Mouse (Mus musculus) hindbrain, embryonic 15.5 days (tissue): ENCODE results near the gene Ptk7. TPM values are rescaled to one million over a fixed set of nuclear protein-coding genes. Genes with fewer than 3 reads are reported as not detected.

ENCODE experiments used
- ATAC-seq: fragments of 200-750 bp; cut with Nextera tagmentation; 2 replicates; pipeline ENCODE4 v1.8.0; 2017; ENCODE audit warnings: low read depth, moderate number of reproducible peaks, moderate TSS enrichment; ENCODE audit not compliant: low FRiP score
- H3K27ac ChIP-seq: fragments of 300-500 bp; sonication (generic); replicated peaks from 2 replicates; pipeline ENCODE4 v1.5.1; 2015; ENCODE audit warnings: mild to moderate bottlenecking, inconsistent platforms
- H3K27me3 ChIP-seq: fragments of 300-500 bp; sonication (generic); 2 replicates; pipeline ENCODE4 v1.6.1; 2015; ENCODE audit warnings: control low read depth, inconsistent platforms
- H3K36me3 ChIP-seq: fragments of 300-500 bp; sonication (generic); 2 replicates; pipeline ENCODE4 v1.6.1; 2015; ENCODE audit warnings: control low read depth, inconsistent platforms
- H3K4me1 ChIP-seq: fragments of 300-500 bp; sonication (generic); replicated peaks from 2 replicates; pipeline ENCODE4 v1.6.1; 2015; ENCODE audit warnings: control low read depth, inconsistent platforms
- H3K4me2 ChIP-seq: fragments of 300-500 bp; sonication (generic); 2 replicates; pipeline ENCODE4 v1.6.1; 2015; ENCODE audit warnings: moderate library complexity, mild to moderate bottlenecking, inconsistent platforms
- H3K4me3 ChIP-seq: fragments of 300-500 bp; sonication (generic); 2 replicates; pipeline ENCODE4 v1.5.1; 2015; ENCODE audit warnings: mild to moderate bottlenecking, inconsistent platforms
- H3K9ac ChIP-seq: fragments of 300-500 bp; sonication (generic); 2 replicates; pipeline ENCODE4 v1.6.1; 2015; ENCODE audit warnings: inconsistent platforms
- H3K9me3 ChIP-seq: fragments of 300-500 bp; sonication (generic); 2 replicates; pipeline ENCODE4 v1.6.1; 2016; ENCODE audit warnings: control low read depth, inconsistent platforms
- WGBS: fragments of 180-500 bp; shearing (Covaris S2); methylation state at CpG from one replicate; pipeline ENCODE4 v1.1.7; 2015; 5-methylcytosine and 5-hydroxymethylcytosine counted together
- polyA plus RNA-seq: library from polyadenylated mRNA; unstranded; fragments of >200 nt; fragmentation: Nextera tagmentation; extraction: Ambion mirVana; gene quantifications from 2 replicates; pipeline ENCODE4 v1.2.1, GENCODE M21; 2015

The Ptk7 gene
- polyA plus RNA-seq, 1 experiment from 2014 or later: 34.1 TPM

DNA sequence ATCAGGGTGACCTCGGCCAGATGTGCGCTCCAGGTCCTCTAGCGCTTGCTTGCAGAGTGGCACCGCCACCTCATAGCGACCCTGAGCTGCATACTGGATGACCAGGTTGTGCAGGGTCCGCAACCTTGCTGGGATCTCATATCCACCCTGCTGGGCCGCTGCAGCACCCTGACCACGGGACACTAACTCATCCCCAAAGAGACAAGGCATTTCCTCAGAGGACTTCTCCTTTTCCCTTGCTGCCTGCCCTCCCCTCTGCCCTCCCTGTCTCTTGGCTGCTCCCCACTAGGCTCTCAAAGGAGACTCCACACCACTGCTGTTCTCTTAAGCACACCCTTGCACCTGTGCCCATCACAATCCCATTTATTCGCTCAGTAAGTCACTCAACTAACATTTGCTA is 10.6 kb upstream of the Ptk7 start:
- no peak overlapping the region for H3K27ac ChIP-seq
- H3K4me2 ChIP-seq: no peak overlapping the region
- ATAC-seq: no peak
- H3K4me3 ChIP-seq: no peak overlapping the region
- peaks cover 18% of the 10 kb centered on the region for H3K4me1 ChIP-seq
- H3K9me3 ChIP-seq: no peaks in the 10 kb centered on the region
- H3K36me3 ChIP-seq: peaks cover 27% of the 10 kb centered on the region; the same call in 1 of the 2 replicates
- 87% methylated on average over 9 of the region's 9 CpGs for WGBS
- H3K27me3 ChIP-seq: no peaks in the 10 kb centered on the region
- H3K9ac ChIP-seq: no peak overlapping the region

- H3K4me3 ChIP-seq: no peak overlapping the region
- no peaks in the 10 kb centered on the region for H3K9me3 ChIP-seq
- peaks cover 8% of the 10 kb centered on the region; the same call in 1 of the 2 replicates for H3K4me1 ChIP-seq
- H3K4me2 ChIP-seq: peak overlapping the region; percentile 40
- no peak for ATAC-seq
- H3K36me3 ChIP-seq: peaks cover 36% of the 10 kb centered on the region
- no peak overlapping the region for H3K27ac ChIP-seq
- WGBS: 18% methylated on average over 15 of the region's 15 CpGs
- H3K27me3 ChIP-seq: no peaks in the 10 kb centered on the region
- no peak overlapping the region for H3K9ac ChIP-seq
Observed at GRCm38 (mm10) chr17:46636831-46637523, 7.7 kb upstream of the Ptk7 start.

GRCm38 (mm10) chr17:46629685-46630441 is 559 bp upstream of the Ptk7 start:
- Histone ChIP-seq H3K4me2 (peak overlapping the region; percentile 73), H3K9me3 (no peaks in the 10 kb centered on the region), H3K36me3 (peaks cover 16% of the 10 kb centered on the region), H3K4me3 (peak overlapping the region; percentile 58), H3K27me3 (no peaks in the 10 kb centered on the region), H3K4me1 (peaks cover 29% of the 10 kb centered on the region), H3K9ac (peak overlapping the region; percentile 73; the same call in 1 of the 2 replicates), H3K27ac (peak overlapping the region; percentile 86)
- WGBS: 10% methylated on average over 12 of the region's 12 CpGs
- ATAC-seq: peak; percentile 29

DNA sequence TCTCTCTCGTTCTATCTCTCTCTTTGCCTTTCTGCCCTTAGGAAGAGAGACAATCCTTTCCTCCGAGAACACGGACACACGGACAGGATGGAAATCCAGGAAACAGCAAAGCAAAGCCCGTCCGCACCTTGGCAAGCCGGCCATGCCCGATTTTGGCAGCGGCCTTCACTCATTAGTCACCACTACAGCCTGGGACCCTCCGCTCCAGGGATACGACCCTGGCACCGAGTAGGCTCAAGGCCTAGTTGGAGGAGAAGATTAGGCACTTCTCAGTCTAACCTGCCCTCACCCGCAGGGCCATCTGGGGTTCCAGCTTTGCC is 873 bp downstream of the Ptk7 start:
- peak overlapping the region; percentile 73 for H3K4me2 ChIP-seq
- H3K9me3 ChIP-seq: no peaks in the 10 kb centered on the region
- H3K9ac ChIP-seq: peak overlapping the region; percentile 73
- peaks cover 16% of the 10 kb centered on the region for H3K36me3 ChIP-seq
- WGBS: 1% methylated on average over 13 of the region's 13 CpGs
- H3K27me3 ChIP-seq: no peaks in the 10 kb centered on the region
- ATAC-seq: peak; percentile 11; the same call in 1 of the 2 replicates
- H3K4me3 ChIP-seq: peak overlapping the region; percentile 58
- H3K4me1 ChIP-seq: peaks cover 43% of the 10 kb centered on the region
- H3K27ac ChIP-seq: peak overlapping the region; percentile 86

DNA sequence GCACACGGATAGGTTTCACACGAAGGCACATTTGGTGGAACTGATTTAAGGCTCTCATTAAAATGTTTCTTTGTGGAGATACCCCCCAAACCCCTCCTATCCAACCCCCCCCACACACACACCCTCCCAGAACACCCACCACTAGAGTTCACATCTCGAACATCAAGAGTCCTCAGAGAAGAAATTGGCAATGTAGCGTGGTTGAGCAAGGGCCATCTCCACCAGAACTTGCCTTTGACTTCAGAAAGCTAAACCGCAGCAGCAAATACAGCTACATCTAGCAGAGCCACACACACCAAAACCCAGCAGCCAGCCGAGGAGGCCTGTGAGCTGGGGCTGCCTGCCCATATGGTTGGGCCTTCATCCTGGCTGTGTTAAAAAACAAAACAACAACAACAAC is 1.9 kb downstream of the Ptk7 start:
- Histone ChIP-seq H3K4me3 (peak overlapping the region; percentile 58), H3K9me3 (no peaks in the 10 kb centered on the region), H3K4me1 (peaks cover 45% of the 10 kb centered on the region), H3K27ac (no peak overlapping the region), H3K4me2 (peak overlapping the region; percentile 73), H3K9ac (no peak overlapping the region), H3K27me3 (no peaks in the 10 kb centered on the region), H3K36me3 (peaks cover 9% of the 10 kb centered on the region)
- 68% methylated on average over 6 of the region's 6 CpGs for WGBS
- ATAC-seq: no peak

GRCm38 (mm10) chr17:46624598-46624997 is 4.7 kb downstream of the Ptk7 start:
- Histone ChIP-seq H3K4me1 (peaks cover 65% of the 10 kb centered on the region), H3K36me3 (no peaks in the 10 kb centered on the region), H3K27me3 (no peaks in the 10 kb centered on the region), H3K9ac (no peak overlapping the region), H3K27ac (no peak overlapping the region), H3K9me3 (no peaks in the 10 kb centered on the region), H3K4me2 (0 out of 2 replicates have a peak overlapping the region, but pooled peaks have one; percentile 22), H3K4me3 (no peak overlapping the region)
- 62% methylated on average over 12 of the region's 12 CpGs for WGBS
- ATAC-seq: no peak

DNA sequence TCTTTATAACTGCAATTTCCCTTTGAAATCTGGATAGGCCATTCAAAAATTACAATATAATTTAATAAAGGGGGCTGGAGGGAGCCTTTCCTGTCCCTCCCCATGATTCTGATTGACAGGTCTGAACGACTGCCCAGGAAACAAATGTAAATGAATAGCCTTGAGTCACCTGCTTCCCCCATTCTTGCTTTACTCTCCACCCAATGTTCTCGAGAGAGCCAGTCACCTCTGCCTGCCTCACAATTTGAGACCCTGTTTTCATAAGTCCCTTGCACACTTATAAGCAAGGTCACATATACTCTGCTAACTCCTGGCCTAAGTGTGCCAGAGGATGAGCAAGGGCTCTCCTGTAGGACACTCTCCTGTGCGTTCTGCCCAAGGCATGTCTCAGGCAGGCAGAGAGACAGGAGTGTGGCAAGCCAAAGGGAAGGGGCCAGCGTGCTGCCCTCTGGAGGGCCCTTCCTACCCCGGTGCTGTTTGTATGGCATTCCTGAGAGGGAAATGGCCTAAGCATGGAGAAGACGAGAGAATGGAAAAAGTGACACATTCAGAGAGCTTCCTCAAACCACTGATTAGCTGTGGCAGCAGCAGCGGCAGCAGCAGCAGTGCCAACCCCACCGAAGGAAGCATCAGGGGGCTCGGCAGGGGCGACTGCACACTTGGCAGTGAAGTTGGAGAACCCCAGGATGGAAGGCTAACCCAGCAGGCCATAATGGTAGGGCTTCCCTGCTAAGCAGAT is 5.3 kb downstream of the Ptk7 start:
- WGBS: 21% methylated on average over 10 of the region's 10 CpGs
- Histone ChIP-seq H3K27ac (peak overlapping the region; percentile 46; the same call in 1 of the 2 replicates), H3K27me3 (no peaks in the 10 kb centered on the region)

DNA sequence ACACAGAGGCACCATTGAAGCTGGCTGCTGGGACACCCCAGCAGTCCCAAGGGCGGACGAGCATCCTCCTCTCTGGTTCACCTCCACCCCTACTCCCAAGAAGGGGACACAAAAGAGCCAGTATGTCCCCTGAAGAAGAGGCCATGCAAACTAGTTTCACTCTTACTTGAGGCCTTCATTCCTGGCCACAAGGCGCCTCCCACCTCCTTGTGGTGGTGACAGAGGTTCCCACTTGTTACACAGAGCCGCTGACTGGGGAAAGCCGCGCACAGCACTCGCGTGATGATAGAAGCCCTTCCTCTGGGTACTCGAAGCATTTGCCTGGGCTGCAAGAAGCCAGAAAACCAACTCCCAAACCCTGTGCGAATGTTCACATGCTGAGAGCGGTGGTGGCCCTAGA is 7.0 kb downstream of the Ptk7 start:
- WGBS: 87% methylated on average over 11 of the region's 11 CpGs
- Histone ChIP-seq H3K36me3 (no peaks in the 10 kb centered on the region), H3K4me2 (no peak overlapping the region), H3K9ac (no peak overlapping the region), H3K4me1 (peaks cover 74% of the 10 kb centered on the region), H3K27ac (no peak overlapping the region), H3K4me3 (no peak overlapping the region), H3K27me3 (no peaks in the 10 kb centered on the region), H3K9me3 (no peaks in the 10 kb centered on the region)
- no peak for ATAC-seq

More for the DNA sequence above, 5.3 kb downstream of the Ptk7 start:
- Histone ChIP-seq H3K4me3 (no peak overlapping the region), H3K4me2 (0 out of 2 replicates have a peak overlapping the region, but pooled peaks have one; percentile 22), H3K9ac (no peak overlapping the region), H3K4me1 (peaks cover 70% of the 10 kb centered on the region), H3K9me3 (no peaks in the 10 kb centered on the region), H3K36me3 (no peaks in the 10 kb centered on the region)
- no peak for ATAC-seq

DNA sequence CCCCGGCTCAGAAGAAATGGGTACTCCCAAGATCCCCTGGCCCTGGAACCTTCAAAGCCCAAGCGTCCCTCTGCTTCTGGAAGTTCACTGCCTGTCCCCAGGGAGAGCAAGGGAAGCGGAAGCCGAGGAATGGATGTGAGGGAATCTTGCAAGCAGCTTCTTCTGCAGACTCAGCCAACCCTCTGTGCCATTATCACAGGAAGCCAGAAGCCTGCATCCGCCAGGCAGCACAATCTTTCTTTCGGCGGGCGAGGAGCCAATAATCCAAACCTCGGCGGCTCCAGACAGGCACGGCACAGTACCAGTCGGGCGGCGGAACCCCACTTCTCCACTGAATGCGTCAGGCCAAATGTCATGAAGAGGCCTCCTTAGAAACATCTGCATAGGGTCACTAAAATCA is 8.0 kb downstream of the Ptk7 start:
- Histone ChIP-seq H3K4me2 (peak overlapping the region; percentile 22; the same call in 1 of the 2 replicates), H3K27ac (peak overlapping the region; percentile 54; the same call in 1 of the 2 replicates), H3K9ac (no peak overlapping the region; the same call in 1 of the 2 replicates), H3K27me3 (no peaks in the 10 kb centered on the region), H3K4me1 (peaks cover 71% of the 10 kb centered on the region), H3K4me3 (no peak overlapping the region), H3K9me3 (no peaks in the 10 kb centered on the region), H3K36me3 (no peaks in the 10 kb centered on the region)
- WGBS: 51% methylated on average over 15 of the region's 15 CpGs
- no peak for ATAC-seq

DNA sequence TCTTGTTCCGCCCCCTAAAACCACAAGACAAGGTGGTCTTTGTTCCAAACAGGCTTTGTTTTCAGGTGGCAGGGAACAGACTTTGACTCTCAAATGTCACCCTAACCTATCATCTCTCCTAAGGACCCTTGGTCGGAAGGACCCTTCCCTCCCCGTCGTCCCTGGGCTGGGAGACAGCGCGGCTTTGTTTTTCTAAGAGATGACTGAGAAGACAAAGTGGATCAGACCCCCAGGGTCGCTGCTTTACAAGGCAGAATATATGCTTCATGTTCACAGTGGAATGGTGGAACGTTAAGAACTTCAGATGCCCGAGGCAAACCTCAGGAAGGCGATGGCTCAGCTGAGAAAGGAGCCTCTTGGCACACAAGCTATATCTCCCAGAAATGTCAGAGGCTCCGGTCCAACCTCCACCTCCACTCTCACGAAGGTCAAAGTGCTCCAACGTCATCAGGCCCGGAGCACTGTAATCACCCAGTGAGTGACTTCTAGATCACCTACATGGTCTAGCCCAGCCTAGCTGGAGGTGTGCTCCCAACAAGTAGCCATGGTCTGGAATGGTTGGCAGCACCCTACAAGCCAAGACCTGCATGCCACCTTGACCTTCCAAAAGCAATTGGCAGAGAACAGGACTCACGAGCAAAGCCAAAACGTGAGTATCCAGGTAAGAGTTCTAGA is 9.5 kb downstream of the Ptk7 start:
- Histone ChIP-seq H3K4me2 (peak overlapping the region; percentile 34), H3K4me1 (peaks cover 70% of the 10 kb centered on the region), H3K4me3 (no peak overlapping the region), H3K9me3 (no peaks in the 10 kb centered on the region), H3K27ac (peak overlapping the region; percentile 63), H3K9ac (no peak overlapping the region), H3K36me3 (no peaks in the 10 kb centered on the region), H3K27me3 (no peaks in the 10 kb centered on the region)
- no peak for ATAC-seq
- WGBS: 30% methylated on average over 16 of the region's 16 CpGs

DNA sequence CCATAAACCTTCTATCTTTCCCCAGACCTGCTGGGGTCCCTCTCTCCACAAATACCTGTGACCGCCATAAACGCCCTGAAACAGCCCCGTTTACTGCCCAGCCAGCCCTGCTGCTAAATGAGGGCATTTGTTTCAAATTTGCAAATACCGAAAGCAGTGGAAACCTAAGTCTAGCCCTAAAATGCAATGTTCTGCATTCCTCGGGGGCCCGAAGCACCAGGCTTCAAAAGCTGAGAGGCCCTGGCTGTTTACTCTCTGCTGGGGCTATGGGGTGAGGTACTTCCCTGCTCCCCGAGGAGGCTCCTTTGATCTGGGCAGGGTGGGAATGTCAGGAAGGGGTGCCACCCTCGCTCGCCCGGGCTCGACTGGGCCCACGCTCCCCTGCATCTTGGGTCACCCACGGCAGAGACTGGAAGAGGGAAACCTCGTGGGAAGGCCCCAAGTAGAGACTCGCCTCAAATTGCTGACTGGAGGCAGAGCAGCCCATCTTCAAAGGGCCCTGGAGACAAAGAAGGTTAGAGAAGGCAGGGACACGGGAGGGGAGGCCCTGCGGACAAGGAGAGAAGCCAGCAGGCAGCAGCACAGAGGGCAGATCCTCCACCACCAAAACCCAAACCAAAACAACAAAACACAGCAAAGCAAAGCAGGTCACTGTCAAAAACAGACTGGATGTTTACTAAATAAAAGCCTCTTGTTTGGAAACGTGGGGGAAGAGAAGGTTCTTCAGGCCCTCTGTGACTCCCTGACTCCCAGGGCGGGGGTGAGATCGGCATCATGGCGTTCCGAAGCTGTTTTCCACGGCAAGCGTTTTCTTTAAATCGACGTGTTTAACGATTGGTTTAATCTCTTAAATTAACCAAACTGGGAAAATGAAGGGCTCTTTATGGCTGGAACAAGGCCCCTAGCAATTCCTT is 10.3 kb downstream of the Ptk7 start:
- Histone ChIP-seq H3K9me3 (no peaks in the 10 kb centered on the region), H3K4me2 (peak overlapping the region; percentile 34), H3K9ac (peak overlapping the region; percentile 20), H3K27ac (peak overlapping the region; percentile 63), H3K27me3 (no peaks in the 10 kb centered on the region), H3K4me3 (no peak overlapping the region), H3K4me1 (peaks cover 63% of the 10 kb centered on the region), H3K36me3 (no peaks in the 10 kb centered on the region)
- ATAC-seq: no peak
- WGBS: 9% methylated on average over 27 of the region's 27 CpGs
